Mouse (Mus musculus): ENCODE data around the gene 4930539E08Rik. TPM values are rescaled to one million over a fixed set of nuclear protein-coding genes. Genes with fewer than 3 reads are reported as not detected.

4930539E08Rik gene
- polyA plus RNA-seq, 1 experiment: not detected

DNA sequence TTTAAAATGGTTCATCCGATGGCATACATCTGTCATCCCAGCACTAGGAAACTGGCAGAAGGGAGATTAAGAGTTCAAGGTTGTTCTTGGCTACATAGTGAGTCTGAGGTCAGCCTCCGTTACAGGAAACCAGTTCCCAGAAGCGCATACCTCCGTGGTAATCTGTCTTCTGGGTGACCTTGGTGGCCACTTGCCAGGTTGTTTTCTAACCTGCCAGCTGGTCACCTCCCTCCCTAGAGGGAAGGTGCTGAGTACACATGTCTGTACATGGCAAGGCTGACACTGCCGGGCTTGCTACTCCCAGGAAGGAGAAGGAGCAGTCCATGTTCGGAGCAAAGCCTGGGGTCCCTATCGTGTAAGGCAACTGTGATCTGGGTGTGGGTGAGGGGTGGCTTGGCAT, 40.3 kb downstream of the 4930539E08Rik start:
- no peak overlapping the region for H3K4me3 ChIP-seq (replicated peaks)
- TF ChIP-seq GATA1 (IDR thresholded peaks at IDR 0.05; ENCODE audit: low read length) (no peak), TAL1 (IDR thresholded peaks at IDR 0.05; ENCODE audit: low read length) (no peak)
- no peaks in the 10 kb centered on the region for H3K36me3 ChIP-seq (ENCODE audit: control insufficient read depth)
- H3K4me1 ChIP-seq (ENCODE audit: control insufficient read depth): peaks cover 4% of the 10 kb centered on the region
- no peaks in the 10 kb centered on the region for H3K9me3 ChIP-seq (ENCODE audit: control insufficient read depth, low read length)
- H3K27me3 ChIP-seq (ENCODE audit: control insufficient read depth): peaks cover 26% of the 10 kb centered on the region

DNA sequence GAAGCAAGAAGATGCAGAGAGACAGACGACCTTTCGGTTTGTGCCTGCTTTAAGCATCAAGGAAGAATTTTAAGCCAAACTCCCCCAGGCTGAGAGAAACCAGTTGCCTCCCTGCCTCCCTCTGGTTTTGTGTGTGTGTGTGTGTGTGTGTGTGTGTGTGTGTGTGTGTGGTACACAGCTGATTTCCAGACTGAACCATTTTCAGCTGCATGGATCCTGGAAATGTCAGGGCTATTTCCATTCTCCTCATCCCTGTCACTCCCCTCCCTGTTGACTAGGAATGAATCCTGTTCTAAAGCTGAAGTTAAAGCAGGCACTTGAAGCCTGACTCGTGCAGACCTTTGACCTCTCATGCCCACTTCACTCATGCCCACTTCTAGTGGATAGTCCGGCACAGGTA, 40.9 kb downstream of the 4930539E08Rik start:
- Histone ChIP-seq H3K27me3 (ENCODE audit: control insufficient read depth) (peaks cover 28% of the 10 kb centered on the region), H3K36me3 (ENCODE audit: control insufficient read depth) (no peaks in the 10 kb centered on the region), H3K4me1 (ENCODE audit: control insufficient read depth) (peaks cover 5% of the 10 kb centered on the region), H3K9me3 (ENCODE audit: control insufficient read depth, low read length) (no peaks in the 10 kb centered on the region), H3K4me3 (replicated peaks) (no peak overlapping the region)
- TF ChIP-seq TAL1 (IDR thresholded peaks at IDR 0.05; ENCODE audit: low read length) (no peak), GATA1 (IDR thresholded peaks at IDR 0.05; ENCODE audit: low read length) (no peak)

DNA sequence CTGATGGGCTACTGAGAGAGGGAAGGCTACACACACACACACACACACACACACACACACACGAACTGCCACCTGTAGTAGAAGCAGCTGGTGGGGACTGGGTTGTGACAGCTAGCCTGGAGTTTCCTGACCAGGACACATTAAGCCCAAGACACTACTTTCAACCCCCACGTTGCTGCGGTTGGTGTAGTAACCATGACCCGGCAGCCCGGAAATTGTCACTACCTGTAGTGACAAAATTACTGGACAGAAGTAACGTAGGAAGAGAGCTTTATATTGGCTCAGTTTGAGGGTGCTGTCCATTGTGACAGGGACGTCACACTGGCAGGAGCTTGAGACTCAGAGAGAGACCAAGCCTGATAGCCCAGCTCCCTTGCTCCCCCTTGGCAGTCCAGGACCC, 42.8 kb downstream of the 4930539E08Rik start:
- Histone ChIP-seq H3K4me1 (ENCODE audit: control insufficient read depth) (peaks cover 5% of the 10 kb centered on the region), H3K9me3 (ENCODE audit: control insufficient read depth, low read length) (no peaks in the 10 kb centered on the region), H3K27me3 (ENCODE audit: control insufficient read depth) (peaks cover 17% of the 10 kb centered on the region), H3K36me3 (ENCODE audit: control insufficient read depth) (no peaks in the 10 kb centered on the region), H3K4me3 (replicated peaks) (no peak overlapping the region)
- TF ChIP-seq TAL1 (IDR thresholded peaks at IDR 0.05; ENCODE audit: low read length) (no peak), GATA1 (IDR thresholded peaks at IDR 0.05; ENCODE audit: low read length) (no peak)

DNA sequence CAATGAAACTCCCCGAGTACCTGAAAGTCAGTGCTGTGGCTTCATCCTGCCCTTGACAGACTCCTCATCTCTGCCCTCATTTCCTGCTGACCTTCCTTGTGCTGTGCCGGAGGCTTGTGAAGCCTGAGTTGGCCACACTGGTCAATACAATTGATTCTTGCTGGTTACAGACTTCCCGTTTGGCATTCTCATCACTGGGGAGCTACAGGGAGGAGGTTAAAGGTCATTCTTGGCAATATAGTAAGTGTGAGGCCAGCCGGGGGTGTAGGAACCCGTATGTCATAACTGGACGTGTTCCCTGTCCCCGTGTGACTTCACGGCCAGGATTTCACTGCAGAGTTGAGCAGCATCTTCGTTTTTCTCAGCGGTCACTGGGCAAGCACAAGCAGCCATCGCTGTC, 43.3 kb downstream of the 4930539E08Rik start:
- Histone ChIP-seq H3K9me3 (ENCODE audit: control insufficient read depth, low read length) (no peaks in the 10 kb centered on the region), H3K27me3 (ENCODE audit: control insufficient read depth) (peaks cover 15% of the 10 kb centered on the region)
- no peak for TF ChIP-seq TAL1 (IDR thresholded peaks at IDR 0.05; ENCODE audit: low read length)
- TF ChIP-seq GATA1 (IDR thresholded peaks at IDR 0.05; ENCODE audit: low read length): no peak

DNA sequence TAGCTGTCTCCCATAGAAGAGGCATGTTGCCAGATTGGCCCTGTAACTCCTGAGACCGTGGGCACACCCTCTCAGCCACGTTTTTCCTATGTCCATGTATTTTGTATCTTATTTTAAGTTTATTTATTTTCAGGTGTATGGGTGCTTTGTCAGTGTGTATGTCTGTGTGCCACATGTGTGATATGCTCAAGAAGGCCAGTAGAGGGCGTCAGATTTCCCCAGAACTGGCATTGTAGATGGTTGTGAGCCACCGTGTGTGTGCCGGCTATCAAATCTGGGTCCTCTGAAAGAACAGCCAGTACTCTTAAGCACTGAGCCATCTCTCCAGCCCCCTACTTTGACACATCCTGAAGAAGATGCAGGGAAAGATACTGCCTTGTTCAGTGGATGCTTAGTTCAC, 44.7 kb downstream of the 4930539E08Rik start:
- Histone ChIP-seq H3K36me3 (ENCODE audit: control insufficient read depth) (no peaks in the 10 kb centered on the region), H3K4me3 (replicated peaks) (no peak overlapping the region), H3K9me3 (ENCODE audit: control insufficient read depth, low read length) (no peaks in the 10 kb centered on the region), H3K27me3 (ENCODE audit: control insufficient read depth) (peaks cover 8% of the 10 kb centered on the region), H3K4me1 (ENCODE audit: control insufficient read depth) (peaks cover 4% of the 10 kb centered on the region; the same call in 1 of the 2 replicates)
- TF ChIP-seq GATA1 (IDR thresholded peaks at IDR 0.05; ENCODE audit: low read length) (no peak), TAL1 (IDR thresholded peaks at IDR 0.05; ENCODE audit: low read length) (no peak)

More for the DNA sequence above, 43.3 kb downstream of the 4930539E08Rik start:
- H3K36me3 ChIP-seq (ENCODE audit: control insufficient read depth): no peaks in the 10 kb centered on the region
- no peak overlapping the region for H3K4me3 ChIP-seq (replicated peaks)
- peaks cover 5% of the 10 kb centered on the region for H3K4me1 ChIP-seq (ENCODE audit: control insufficient read depth)

DNA sequence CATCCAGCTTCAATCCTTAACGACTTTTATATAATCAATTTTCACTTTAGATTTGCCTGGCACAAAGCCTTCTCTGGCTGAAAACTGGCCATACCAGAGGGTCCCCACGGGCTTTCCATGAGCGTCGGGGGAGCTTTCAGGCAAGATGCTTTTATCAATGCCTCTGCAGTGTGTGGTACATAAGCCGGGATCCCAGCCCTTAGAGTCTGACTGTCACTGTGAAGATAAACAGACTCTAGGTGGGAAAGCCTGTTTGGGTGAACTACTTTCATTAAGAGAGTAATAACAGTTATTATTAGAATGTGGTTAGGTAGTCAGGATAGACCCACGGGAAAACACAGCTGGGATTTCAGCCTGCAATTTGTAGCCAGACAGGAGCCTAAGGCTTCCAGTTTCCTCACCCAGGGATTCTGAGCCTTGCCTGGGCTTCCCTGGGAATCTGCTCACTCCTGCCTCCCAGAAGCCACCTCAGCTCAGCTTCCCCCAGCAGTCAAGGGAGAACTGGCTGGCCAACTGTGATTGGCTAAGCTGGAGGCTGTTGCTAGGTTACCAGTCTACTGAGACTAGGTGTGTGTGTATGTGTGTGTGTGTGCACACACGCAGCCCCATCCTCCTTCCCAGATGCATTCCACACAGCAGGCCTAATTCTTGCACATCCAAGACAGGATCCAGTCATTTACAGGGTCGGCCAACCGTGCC, 45.6 kb downstream of the 4930539E08Rik start:
- Histone ChIP-seq H3K36me3 (ENCODE audit: control insufficient read depth) (no peaks in the 10 kb centered on the region), H3K9me3 (ENCODE audit: control insufficient read depth, low read length) (no peaks in the 10 kb centered on the region), H3K27me3 (ENCODE audit: control insufficient read depth) (peaks cover 10% of the 10 kb centered on the region), H3K4me3 (replicated peaks) (no peak overlapping the region), H3K4me1 (ENCODE audit: control insufficient read depth) (peaks cover 4% of the 10 kb centered on the region; the same call in 1 of the 2 replicates)
- TF ChIP-seq TAL1 (IDR thresholded peaks at IDR 0.05; ENCODE audit: low read length) (no peak), GATA1 (IDR thresholded peaks at IDR 0.05; ENCODE audit: low read length) (no peak)

DNA sequence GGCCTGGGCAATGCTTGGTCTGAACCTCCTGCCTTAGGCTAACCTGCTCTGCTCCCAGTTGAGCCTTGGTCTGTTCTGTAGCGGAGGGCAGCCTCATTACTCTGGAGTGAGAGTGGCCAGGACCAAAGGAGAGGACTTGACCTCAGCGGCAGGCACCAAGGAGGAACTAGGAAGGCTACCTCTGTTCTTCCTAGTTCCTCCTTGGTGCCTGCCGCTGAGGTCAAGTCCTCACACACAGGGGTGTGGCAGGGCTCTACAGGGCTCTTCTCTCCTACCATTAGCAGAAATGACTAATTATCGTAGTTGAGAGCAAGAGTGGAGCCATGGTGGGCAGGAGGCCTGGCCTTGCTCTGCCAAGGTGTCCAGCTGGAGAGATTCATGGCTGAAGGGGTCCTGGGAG, 47.7 kb downstream of the 4930539E08Rik start:
- no peak overlapping the region for H3K4me3 ChIP-seq (replicated peaks)
- peaks cover 4% of the 10 kb centered on the region for H3K4me1 ChIP-seq (ENCODE audit: control insufficient read depth)
- H3K27me3 ChIP-seq (ENCODE audit: control insufficient read depth): peaks cover 10% of the 10 kb centered on the region
- TF ChIP-seq TAL1 (IDR thresholded peaks at IDR 0.05; ENCODE audit: low read length): no peak
- TF ChIP-seq GATA1 (IDR thresholded peaks at IDR 0.05; ENCODE audit: low read length): no peak
- H3K36me3 ChIP-seq (ENCODE audit: control insufficient read depth): no peaks in the 10 kb centered on the region
- H3K9me3 ChIP-seq (ENCODE audit: control insufficient read depth, low read length): no peaks in the 10 kb centered on the region

DNA sequence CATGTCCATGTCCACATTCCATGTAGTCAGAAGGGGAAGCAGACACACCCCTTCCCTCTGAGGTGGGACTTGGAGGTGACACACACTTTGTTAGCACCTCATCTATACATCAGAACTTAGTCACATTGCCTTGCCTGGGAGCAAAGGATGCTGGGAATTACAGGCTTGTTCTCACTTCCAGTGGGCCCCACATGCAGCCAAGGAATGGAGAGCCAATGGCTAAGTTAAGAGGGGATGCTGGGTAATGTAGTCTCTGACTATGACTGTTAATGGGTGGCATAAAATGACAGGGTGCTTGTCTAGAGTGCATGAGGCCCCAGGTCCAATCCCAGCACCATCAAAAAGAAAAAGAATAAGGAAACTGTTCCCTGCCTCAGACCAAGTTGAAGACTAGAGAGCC, 48.2 kb downstream of the 4930539E08Rik start:
- Histone ChIP-seq H3K4me3 (replicated peaks) (no peak overlapping the region), H3K27me3 (ENCODE audit: control insufficient read depth) (peaks cover 10% of the 10 kb centered on the region), H3K9me3 (ENCODE audit: control insufficient read depth, low read length) (no peaks in the 10 kb centered on the region), H3K4me1 (ENCODE audit: control insufficient read depth) (peaks cover 4% of the 10 kb centered on the region), H3K36me3 (ENCODE audit: control insufficient read depth) (no peaks in the 10 kb centered on the region)
- TF ChIP-seq TAL1 (IDR thresholded peaks at IDR 0.05; ENCODE audit: low read length) (no peak), GATA1 (IDR thresholded peaks at IDR 0.05; ENCODE audit: low read length) (no peak)

DNA sequence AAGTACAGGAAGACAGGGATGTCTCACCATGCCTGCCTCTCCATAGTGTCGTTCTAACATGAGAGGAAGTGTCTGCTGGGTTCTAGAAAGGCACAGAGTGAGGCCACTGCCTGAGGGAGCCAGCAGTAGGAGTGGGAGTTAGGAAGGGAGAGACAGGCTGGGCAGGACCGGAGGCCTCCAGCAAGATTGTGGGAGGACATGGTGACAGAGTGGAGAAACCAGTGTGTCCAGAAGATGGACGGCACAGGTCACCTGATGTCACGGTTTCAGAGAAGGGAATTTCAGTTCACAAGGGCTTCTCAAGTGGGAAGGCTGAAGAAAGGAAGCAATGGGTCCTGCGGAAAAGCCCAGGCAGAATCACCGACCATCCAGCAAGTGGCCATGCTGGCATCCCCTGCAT, 50.7 kb downstream of the 4930539E08Rik start:
- TF ChIP-seq GATA1 (IDR thresholded peaks at IDR 0.05; ENCODE audit: low read length) (no peak), TAL1 (IDR thresholded peaks at IDR 0.05; ENCODE audit: low read length) (no peak)
- Histone ChIP-seq H3K4me3 (replicated peaks) (no peak overlapping the region), H3K4me1 (ENCODE audit: control insufficient read depth) (peaks cover 2% of the 10 kb centered on the region), H3K27me3 (ENCODE audit: control insufficient read depth) (peaks cover 7% of the 10 kb centered on the region), H3K36me3 (ENCODE audit: control insufficient read depth) (no peaks in the 10 kb centered on the region), H3K9me3 (ENCODE audit: control insufficient read depth, low read length) (no peaks in the 10 kb centered on the region)
